Mouse (Mus musculus) intestine, embryonic 16.5 days (tissue): ENCODE measurements around the gene Matn3. TPM values are rescaled to one million over a fixed set of nuclear protein-coding genes. Genes with fewer than 3 reads are reported as not detected.

Experiments used
- ATAC-seq: fragments of 200-750 bp; cut with Nextera tagmentation; 2 replicates; pipeline ENCODE4 v1.8.0; 2017; ENCODE audit warnings: moderate TSS enrichment, moderate library complexity
- H3K27ac ChIP-seq: fragments of 300-500 bp; sonication (generic); 2 replicates; pipeline ENCODE4 v1.5.1; 2014; ENCODE audit warnings: mild to moderate bottlenecking, low read length
- H3K27me3 ChIP-seq: fragments of 300-500 bp; sonication (generic); replicated peaks from 2 replicates; pipeline ENCODE4 v1.6.1; 2014; ENCODE audit warnings: low read length, control low read depth, mixed read lengths; ENCODE audit not compliant: control insufficient read depth, insufficient read depth
- H3K36me3 ChIP-seq: fragments of 300-500 bp; sonication (generic); 2 replicates; pipeline ENCODE4 v1.6.1; 2014; ENCODE audit warnings: low read length, control low read depth; ENCODE audit not compliant: control insufficient read depth, insufficient read depth
- H3K4me1 ChIP-seq: fragments of 300-500 bp; sonication (generic); 2 replicates; pipeline ENCODE4 v1.6.1; 2014; ENCODE audit warnings: low read length, control low read depth, mixed read lengths; ENCODE audit not compliant: control insufficient read depth, insufficient read depth
- H3K4me2 ChIP-seq: fragments of 300-500 bp; sonication (generic); 2 replicates; pipeline ENCODE4 v1.6.1; 2014; ENCODE audit warnings: low read depth, low read length, control low read depth
- H3K4me3 ChIP-seq: fragments of 300-500 bp; sonication (generic); 2 replicates; pipeline ENCODE4 v1.5.1; 2014; ENCODE audit warnings: mild to moderate bottlenecking, low read length
- H3K9ac ChIP-seq: fragments of 300-500 bp; sonication (generic); 2 replicates; pipeline ENCODE4 v1.6.1; 2014; ENCODE audit warnings: low read depth, low read length
- H3K9me3 ChIP-seq: fragments of 300-500 bp; sonication (generic); 2 replicates; pipeline ENCODE4 v1.6.1; 2016; ENCODE audit warnings: low read length, control low read depth; ENCODE audit not compliant: control insufficient read depth
- WGBS: fragments of 180-500 bp; shearing (Covaris S2); extraction: QIAGEN DNeasy Blood & Tissue Kit; methylation state at CpG from one replicate; pipeline ENCODE4 v1.1.7; 2014; 5-methylcytosine and 5-hydroxymethylcytosine counted together
- polyA plus RNA-seq: library from polyadenylated mRNA; unstranded; fragments of >200 nt; fragmentation: Nextera tagmentation; extraction: Ambion mirVana; gene quantifications from 2 replicates; pipeline ENCODE4 v1.2.1, GENCODE M21; 2015

Gene Matn3
- polyA plus RNA-seq, 1 experiment from 2014 or later, result 0.04 TPM

- 58% methylated on average over 9 of the region's 9 CpGs for WGBS
- no peak overlapping the region for H3K4me2 ChIP-seq
- ATAC-seq, result no peak
Measured at GRCm38 (mm10) chr12:8954161-8954561, 6.4 kb downstream of the Matn3 start.

GRCm38 (mm10) chr12:8961607-8962316 lies 14.0 kb downstream of the Matn3 start:
- H3K9me3 ChIP-seq, result no peaks in the 10 kb centered on the region
- H3K27me3 ChIP-seq, result no peaks in the 10 kb centered on the region
- H3K36me3 ChIP-seq, result no peaks in the 10 kb centered on the region
- no peak overlapping the region for H3K27ac ChIP-seq
- H3K4me1 ChIP-seq, result no peaks in the 10 kb centered on the region
- no peak overlapping the region for H3K9ac ChIP-seq
- ATAC-seq, result no peak
- 66% methylated on average over 9 of the region's 9 CpGs for WGBS
- no peak overlapping the region for H3K4me2 ChIP-seq
- H3K4me3 ChIP-seq, result no peak overlapping the region

More at GRCm38 (mm10) chr12:8954161-8954561, 6.4 kb downstream of the Matn3 start:
- Histone ChIP-seq H3K9me3 (no peaks in the 10 kb centered on the region), H3K27ac (no peak overlapping the region), H3K4me3 (no peak overlapping the region), H3K36me3 (no peaks in the 10 kb centered on the region), H3K9ac (no peak overlapping the region), H3K4me1 (no peaks in the 10 kb centered on the region), H3K27me3 (no peaks in the 10 kb centered on the region)

GRCm38 (mm10) chr12:8969828-8970227 lies 22.1 kb downstream of the Matn3 start:
- peak; percentile 68 for ATAC-seq
- Histone ChIP-seq H3K9me3 (no peaks in the 10 kb centered on the region), H3K36me3 (no peaks in the 10 kb centered on the region), H3K27me3 (no peaks in the 10 kb centered on the region), H3K4me3 (no peak overlapping the region), H3K4me2 (no peak overlapping the region), H3K4me1 (0 out of 2 replicates have a peak, but pooled peaks cover 9% of the 10 kb centered on the region), H3K27ac (no peak overlapping the region), H3K9ac (no peak overlapping the region)
- 19% methylated on average over 9 of the region's 9 CpGs for WGBS

- H3K27ac ChIP-seq, result peak within 1 kb of the TSS; percentile 39
- H3K4me3 ChIP-seq, result peak within 1 kb of the TSS; percentile 72
- H3K9ac ChIP-seq, result peak within 1 kb of the TSS; percentile 71
- ATAC-seq, result peak; percentile 95
- no peaks in the 10 kb centered on the region for H3K27me3 ChIP-seq
- H3K36me3 ChIP-seq, result no peaks in the 10 kb centered on the region
- 0 out of 2 replicates have a peak, but pooled peaks cover 9% of the 10 kb centered on the region for H3K4me1 ChIP-seq
- H3K4me2 ChIP-seq, result peak within 1 kb of the TSS; percentile 97
- H3K9me3 ChIP-seq, result peaks cover 3% of the 10 kb centered on the region; the same call in 1 of the 2 replicates
- under 1% methylated on average over 45 of the region's 45 CpGs for WGBS
Measured at GRCm38 (mm10) chr12:8973820-8974465, 26.2 kb downstream of the Matn3 start, which contains the start of gene Wdr35. Gene Wdr35 (plus strand): TSS chr12:8973892.

- Histone ChIP-seq H3K9me3 (peaks cover 3% of the 10 kb centered on the region; the same call in 1 of the 2 replicates), H3K9ac (no peak overlapping the region), H3K4me2 (no peak overlapping the region), H3K27me3 (no peaks in the 10 kb centered on the region), H3K36me3 (no peaks in the 10 kb centered on the region), H3K27ac (no peak overlapping the region), H3K4me1 (0 out of 2 replicates have a peak, but pooled peaks cover 9% of the 10 kb centered on the region), H3K4me3 (no peak overlapping the region)
- no peak for ATAC-seq
- WGBS, result 89% methylated on average over 3 of the region's 3 CpGs
Measured at GRCm38 (mm10) chr12:8975076-8975475, 27.3 kb downstream of the Matn3 start.

- H3K9me3 ChIP-seq, result no peaks in the 10 kb centered on the region
- H3K27ac ChIP-seq, result no peak overlapping the region
- no peak overlapping the region for H3K4me2 ChIP-seq
- no peaks in the 10 kb centered on the region for H3K36me3 ChIP-seq
- no peaks in the 10 kb centered on the region for H3K4me1 ChIP-seq
- H3K27me3 ChIP-seq, result no peaks in the 10 kb centered on the region
- H3K4me3 ChIP-seq, result no peak overlapping the region
- no peak for ATAC-seq
- WGBS, result 76% methylated on average over 8 of the region's 8 CpGs
- no peak overlapping the region for H3K9ac ChIP-seq
Measured at GRCm38 (mm10) chr12:8993231-8993630, 45.5 kb downstream of the Matn3 start.

GRCm38 (mm10) chr12:8998318-8998717 lies 50.6 kb downstream of the Matn3 start:
- Histone ChIP-seq H3K4me3 (no peak overlapping the region), H3K27ac (no peak overlapping the region), H3K4me1 (no peaks in the 10 kb centered on the region), H3K27me3 (no peaks in the 10 kb centered on the region), H3K9ac (no peak overlapping the region), H3K4me2 (no peak overlapping the region), H3K36me3 (no peaks in the 10 kb centered on the region), H3K9me3 (no peaks in the 10 kb centered on the region)
- no peak for ATAC-seq
- 91% methylated on average over 4 of the region's 4 CpGs for WGBS

- no peaks in the 10 kb centered on the region for H3K4me1 ChIP-seq
- 0 out of 2 replicates have a peak, but pooled peaks have one; percentile 28 for ATAC-seq
- no peak overlapping the region for H3K4me2 ChIP-seq
- H3K9me3 ChIP-seq, result no peaks in the 10 kb centered on the region
- 16% methylated on average over 5 of the region's 5 CpGs for WGBS
- no peak overlapping the region for H3K9ac ChIP-seq
- H3K36me3 ChIP-seq, result no peaks in the 10 kb centered on the region
- H3K27ac ChIP-seq, result no peak overlapping the region
- H3K27me3 ChIP-seq, result no peaks in the 10 kb centered on the region
- H3K4me3 ChIP-seq, result no peak overlapping the region
Measured at GRCm38 (mm10) chr12:9002038-9002648, 54.4 kb downstream of the Matn3 start.

GRCm38 (mm10) chr12:9007146-9007545 lies 59.4 kb downstream of the Matn3 start:
- no peaks in the 10 kb centered on the region for H3K27me3 ChIP-seq
- 62% methylated on average over 4 of the region's 4 CpGs for WGBS
- no peaks in the 10 kb centered on the region for H3K4me1 ChIP-seq
- no peaks in the 10 kb centered on the region for H3K36me3 ChIP-seq
- H3K4me3 ChIP-seq, result no peak overlapping the region
- no peak overlapping the region for H3K27ac ChIP-seq
- no peak for ATAC-seq
- no peak overlapping the region for H3K9ac ChIP-seq
- H3K9me3 ChIP-seq, result no peaks in the 10 kb centered on the region
- no peak overlapping the region for H3K4me2 ChIP-seq
